Mouse (Mus musculus) neural tube, embryonic 14.5 days (tissue): ENCODE results near the gene Dkkl1. TPM values are rescaled to one million over a fixed set of nuclear protein-coding genes. Genes with fewer than 3 reads are reported as not detected.

Source experiments
- ATAC-seq: fragments of 200-750 bp; cut with Nextera tagmentation; 2 replicates; pipeline ENCODE4 v1.8.0; 2017; ENCODE audit warnings: low read depth, mild to moderate bottlenecking, moderate TSS enrichment, moderate library complexity
- H3K27ac ChIP-seq: fragments of 300-500 bp; sonication (generic); 2 replicates; pipeline ENCODE4 v1.5.1; 2014; ENCODE audit warnings: low read depth, mild to moderate bottlenecking, control low read depth, low read length, moderate library complexity, mixed read lengths
- H3K27me3 ChIP-seq: fragments of 300-500 bp; sonication (generic); 2 replicates; pipeline ENCODE4 v1.6.1; 2014; ENCODE audit warnings: low read length; ENCODE audit not compliant: control insufficient read depth, insufficient read depth
- H3K36me3 ChIP-seq: fragments of 300-500 bp; sonication (generic); 2 replicates; pipeline ENCODE4 v1.6.1; 2014; ENCODE audit warnings: low read length, mixed read lengths; ENCODE audit not compliant: control insufficient read depth, insufficient read depth
- H3K4me1 ChIP-seq: fragments of 300-500 bp; sonication (generic); 2 replicates; pipeline ENCODE4 v1.6.1; 2014; ENCODE audit warnings: low read length; ENCODE audit not compliant: control insufficient read depth, insufficient read depth
- H3K4me2 ChIP-seq: fragments of 300-500 bp; sonication (generic); 2 replicates; pipeline ENCODE4 v1.6.1; 2014; ENCODE audit warnings: mild to moderate bottlenecking, low read depth, low read length, control low read depth
- H3K4me3 ChIP-seq: fragments of 300-500 bp; sonication (generic); 2 replicates; pipeline ENCODE4 v1.5.1; 2014; ENCODE audit warnings: low read depth, low read length, control low read depth, mixed read lengths
- H3K9ac ChIP-seq: fragments of 300-500 bp; sonication (generic); replicated peaks from 2 replicates; pipeline ENCODE4 v1.6.1; 2014; ENCODE audit warnings: low read depth, mild to moderate bottlenecking, control low read depth, low read length, mixed read lengths
- H3K9me3 ChIP-seq: fragments of 300-500 bp; sonication (generic); 2 replicates; pipeline ENCODE4 v1.6.1; 2016; ENCODE audit warnings: low read length; ENCODE audit not compliant: control insufficient read depth
- WGBS: fragments of 180-500 bp; shearing (Covaris S2); extraction: QIAGEN DNeasy Blood & Tissue Kit; methylation state at CpG from one replicate; pipeline ENCODE4 v1.1.7; 2014; 5-methylcytosine and 5-hydroxymethylcytosine counted together
- polyA plus RNA-seq: library from polyadenylated mRNA; unstranded; fragments of >200 nt; fragmentation: Nextera tagmentation; extraction: Ambion mirVana; gene quantifications from 2 replicates; pipeline ENCODE4 v1.2.1, GENCODE M21; 2014

Gene Dkkl1
- polyA plus RNA-seq, 1 experiment from 2014 or later, result 11.8 TPM

- Histone ChIP-seq H3K27me3 (peaks cover 3% of the 10 kb centered on the region; the same call in 1 of the 2 replicates), H3K27ac (no peak within 1 kb of the TSS)
- 32% methylated on average over 20 of the region's 20 CpGs for WGBS
Measured at GRCm38 (mm10) chr7:45238723-45239496, 27.0 kb upstream of the Dkkl1 start, which contains the start of gene Cd37. Cd37 (minus strand) TSS chr7:45239115.

GRCm38 (mm10) chr7:45237747-45238699 lies 26.1 kb upstream of the Dkkl1 start:
- no peak for ATAC-seq
- 76% methylated on average over 17 of the region's 17 CpGs for WGBS
- no peak overlapping the region for H3K9ac ChIP-seq

More at GRCm38 (mm10) chr7:45238723-45239496, 27.0 kb upstream of the Dkkl1 start, which contains the start of gene Cd37:
- peaks cover 10% of the 10 kb centered on the region for H3K4me1 ChIP-seq
- no peak for ATAC-seq
- no peak within 1 kb of the TSS for H3K4me3 ChIP-seq
- H3K9ac ChIP-seq, result no peak within 1 kb of the TSS
- H3K4me2 ChIP-seq, result no peak within 1 kb of the TSS
- no peaks in the 10 kb centered on the region for H3K9me3 ChIP-seq
- H3K36me3 ChIP-seq, result no peaks in the 10 kb centered on the region

GRCm38 (mm10) chr7:45235656-45236180 lies 23.8 kb upstream of the Dkkl1 start:
- 31% methylated on average over 17 of the region's 17 CpGs for WGBS
- peaks cover 3% of the 10 kb centered on the region; the same call in 1 of the 2 replicates for H3K27me3 ChIP-seq
- ATAC-seq, result no peak

More at GRCm38 (mm10) chr7:45237747-45238699, 26.1 kb upstream of the Dkkl1 start:
- Histone ChIP-seq H3K4me2 (no peak overlapping the region), H3K36me3 (no peaks in the 10 kb centered on the region), H3K4me3 (no peak overlapping the region), H3K9me3 (no peaks in the 10 kb centered on the region), H3K27ac (no peak overlapping the region), H3K4me1 (peaks cover 12% of the 10 kb centered on the region), H3K27me3 (peaks cover 3% of the 10 kb centered on the region; the same call in 1 of the 2 replicates)

GRCm38 (mm10) chr7:45234922-45235571 lies 23.1 kb upstream of the Dkkl1 start:
- ATAC-seq, result peak; percentile 69; the same call in 1 of the 2 replicates
- Histone ChIP-seq H3K4me2 (peak overlapping the region; percentile 6), H3K9ac (no peak overlapping the region), H3K27me3 (peaks cover 3% of the 10 kb centered on the region; the same call in 1 of the 2 replicates), H3K4me1 (peaks cover 7% of the 10 kb centered on the region), H3K36me3 (no peaks in the 10 kb centered on the region), H3K4me3 (no peak overlapping the region), H3K27ac (no peak overlapping the region), H3K9me3 (no peaks in the 10 kb centered on the region)
- WGBS, result 5% methylated on average over 21 of the region's 21 CpGs

More at GRCm38 (mm10) chr7:45235656-45236180, 23.8 kb upstream of the Dkkl1 start:
- Histone ChIP-seq H3K9me3 (no peaks in the 10 kb centered on the region), H3K4me2 (no peak overlapping the region; the same call in 1 of the 2 replicates), H3K36me3 (no peaks in the 10 kb centered on the region), H3K4me3 (no peak overlapping the region), H3K27ac (no peak overlapping the region), H3K9ac (no peak overlapping the region), H3K4me1 (peaks cover 8% of the 10 kb centered on the region)

GRCm38 (mm10) chr7:45234333-45234841 lies 22.4 kb upstream of the Dkkl1 start:
- Histone ChIP-seq H3K36me3 (0 out of 2 replicates have a peak, but pooled peaks cover under 1% of the 10 kb centered on the region), H3K4me2 (no peak overlapping the region; the same call in 1 of the 2 replicates), H3K27me3 (peaks cover 3% of the 10 kb centered on the region; the same call in 1 of the 2 replicates), H3K27ac (no peak overlapping the region), H3K4me3 (no peak overlapping the region), H3K4me1 (peaks cover 7% of the 10 kb centered on the region), H3K9me3 (no peaks in the 10 kb centered on the region), H3K9ac (no peak overlapping the region)
- 7% methylated on average over 29 of the region's 29 CpGs for WGBS
- no peak for ATAC-seq

- no peak overlapping the region for H3K4me2 ChIP-seq
- WGBS, result 28% methylated on average over 20 of the region's 20 CpGs
- peaks cover 3% of the 10 kb centered on the region; the same call in 1 of the 2 replicates for H3K27me3 ChIP-seq
- H3K9ac ChIP-seq, result no peak overlapping the region
- no peak overlapping the region for H3K4me3 ChIP-seq
- 0 out of 2 replicates have a peak, but pooled peaks cover 2% of the 10 kb centered on the region for H3K36me3 ChIP-seq
- H3K9me3 ChIP-seq, result no peaks in the 10 kb centered on the region
- no peak overlapping the region for H3K27ac ChIP-seq
- ATAC-seq, result no peak; the same call in 1 of the 2 replicates
- H3K4me1 ChIP-seq, result peaks cover 7% of the 10 kb centered on the region
Measured at GRCm38 (mm10) chr7:45233580-45234332, 21.8 kb upstream of the Dkkl1 start.

GRCm38 (mm10) chr7:45232716-45233465 lies 20.9 kb upstream of the Dkkl1 start:
- H3K4me2 ChIP-seq, result no peak overlapping the region
- no peak for ATAC-seq
- H3K4me1 ChIP-seq, result peaks cover 7% of the 10 kb centered on the region
- no peak overlapping the region for H3K4me3 ChIP-seq
- H3K9me3 ChIP-seq, result no peaks in the 10 kb centered on the region
- peaks cover 3% of the 10 kb centered on the region; the same call in 1 of the 2 replicates for H3K27me3 ChIP-seq
- no peak overlapping the region for H3K9ac ChIP-seq
- 0 out of 2 replicates have a peak, but pooled peaks cover 2% of the 10 kb centered on the region for H3K36me3 ChIP-seq
- no peak overlapping the region for H3K27ac ChIP-seq
- 74% methylated on average over 13 of the region's 13 CpGs for WGBS
